Mouse (Mus musculus) ES-CJ7 (cell line): ENCODE results near the gene Tubgcp4.
"Not testable (repeated sequence)": the region's sequence is repeated elsewhere in the genome, so short reads cannot be mapped to it uniquely, and the experiment has no call there.

ENCODE experiments used
- DNase-seq: peaks from one replicate; pipeline ENCODE4 v3.0.0; 2011; ENCODE audit warnings: low read depth, low spot score

Gene Tubgcp4

GRCm38 (mm10) chr2:121170481-121170971, at the start of gene Tubgcp4:
Tubgcp4 (plus strand) TSS chr2:121170654.
- peak; percentile 39 for DNase-seq

GRCm38 (mm10) chr2:121126302-121126701, 44.2 kb upstream of the Tubgcp4 start:
- DNase-seq: not testable (repeated sequence)

GRCm38 (mm10) chr2:121127536-121127935, 42.9 kb upstream of the Tubgcp4 start:
- DNase-seq: no peak

GRCm38 (mm10) chr2:121128865-121129620, 41.4 kb upstream of the Tubgcp4 start:
- no peak for DNase-seq

- no peak for DNase-seq
These were observed 37.6 kb upstream of the Tubgcp4 start for GRCm38 (mm10) chr2:121132822-121133221.

- no peak for DNase-seq
These were observed 33.1 kb upstream of the Tubgcp4 start for GRCm38 (mm10) chr2:121137371-121137770.

- peak; percentile 32 for DNase-seq
These were observed 31.0 kb upstream of the Tubgcp4 start for GRCm38 (mm10) chr2:121139266-121140017.

GRCm38 (mm10) chr2:121140018-121140882, 30.2 kb upstream of the Tubgcp4 start, which contains the start of the genes Adal and Lcmt2:
Adal (plus strand) TSS chr2:121140428.
Lcmt2 (minus strand) TSS chr2:121140653.
- DNase-seq: peak; percentile 90

GRCm38 (mm10) chr2:121141216-121142035, 29.0 kb upstream of the Tubgcp4 start:
- DNase-seq: no peak

GRCm38 (mm10) chr2:121142415-121142814, 28.0 kb upstream of the Tubgcp4 start:
- no peak for DNase-seq

- no peak for DNase-seq
These were observed 20.8 kb upstream of the Tubgcp4 start for GRCm38 (mm10) chr2:121149679-121150078.

- peak; percentile 45 for DNase-seq
These were observed 17.4 kb upstream of the Tubgcp4 start for GRCm38 (mm10) chr2:121153100-121153499.

GRCm38 (mm10) chr2:121169173-121169572, 1.3 kb upstream of the Tubgcp4 start:
- DNase-seq: no peak

- no peak for DNase-seq
These were observed 552 bp upstream of the Tubgcp4 start for GRCm38 (mm10) chr2:121169902-121170301.

- DNase-seq: peak; percentile 89
These were observed 707 bp downstream of the Tubgcp4 start, which contains the start of gene Zscan29 for GRCm38 (mm10) chr2:121170980-121171742. Zscan29 (minus strand) TSS chr2:121171125.

- peak; percentile 13 for DNase-seq
These were observed 8.5 kb downstream of the Tubgcp4 start for GRCm38 (mm10) chr2:121178828-121179479.

- DNase-seq: no peak
These were observed 13.0 kb downstream of the Tubgcp4 start for GRCm38 (mm10) chr2:121183431-121183830.

GRCm38 (mm10) chr2:121184142-121184541, 13.7 kb downstream of the Tubgcp4 start:
- no peak for DNase-seq

- DNase-seq: no peak
These were observed 18.1 kb downstream of the Tubgcp4 start for GRCm38 (mm10) chr2:121188530-121188929.
